Mouse (Mus musculus): ENCODE measurements around the gene Tcap. TPM values are rescaled to one million over a fixed set of nuclear protein-coding genes. Genes with fewer than 3 reads are reported as not detected.

Gene Tcap
- polyA plus RNA-seq, 1 experiment from 2014 or later = 7.5 TPM

DNA sequence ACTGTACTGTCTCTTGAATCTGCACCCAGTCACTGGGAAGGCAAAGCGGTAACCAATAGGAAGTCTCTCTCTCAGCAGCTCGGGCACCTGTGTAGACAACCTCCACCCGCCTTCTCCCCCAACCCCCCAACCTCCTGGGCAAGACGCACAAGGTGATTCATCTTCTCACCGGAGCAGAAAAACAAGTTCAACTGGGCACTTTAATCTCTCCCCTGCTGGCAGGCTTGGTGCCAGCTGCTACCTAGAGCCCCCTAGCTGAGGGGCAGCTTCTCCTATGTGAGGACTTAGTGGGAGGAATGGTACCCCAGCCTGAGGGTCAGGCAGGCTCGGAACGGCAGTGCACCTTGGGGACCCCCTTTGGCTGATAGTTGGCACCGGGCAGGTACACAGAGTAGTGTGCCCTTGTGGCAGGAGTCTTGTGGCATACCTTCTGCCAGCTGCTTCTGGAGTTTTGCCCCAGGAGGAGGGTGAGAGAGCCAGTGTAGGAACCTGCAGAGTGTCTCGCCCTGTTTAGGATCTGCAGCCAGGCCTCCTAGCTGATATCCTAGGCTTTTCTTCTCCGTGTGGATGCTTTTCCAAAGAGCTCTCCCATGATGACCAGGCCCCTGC lies 35.4 kb downstream of the Tcap start:
- ATAC-seq (ENCODE audit: borderline replicate concordance, extremely low read depth, low FRiP score, low TSS enrichment) = peak; percentile 30; the same call in 1 of the 2 replicates
- Histone ChIP-seq H3K27ac (no peak overlapping the region), H3K27me3 (no peaks in the 10 kb centered on the region), H3K4me1 (peaks cover 38% of the 10 kb centered on the region), H3K9ac (no peak overlapping the region), H3K4me2 (no peak overlapping the region), H3K9me3 (no peaks in the 10 kb centered on the region), H3K36me3 (peaks cover 36% of the 10 kb centered on the region), H3K4me3 (no peak overlapping the region)
- WGBS = 72% methylated on average over 10 of the region's 10 CpGs

DNA sequence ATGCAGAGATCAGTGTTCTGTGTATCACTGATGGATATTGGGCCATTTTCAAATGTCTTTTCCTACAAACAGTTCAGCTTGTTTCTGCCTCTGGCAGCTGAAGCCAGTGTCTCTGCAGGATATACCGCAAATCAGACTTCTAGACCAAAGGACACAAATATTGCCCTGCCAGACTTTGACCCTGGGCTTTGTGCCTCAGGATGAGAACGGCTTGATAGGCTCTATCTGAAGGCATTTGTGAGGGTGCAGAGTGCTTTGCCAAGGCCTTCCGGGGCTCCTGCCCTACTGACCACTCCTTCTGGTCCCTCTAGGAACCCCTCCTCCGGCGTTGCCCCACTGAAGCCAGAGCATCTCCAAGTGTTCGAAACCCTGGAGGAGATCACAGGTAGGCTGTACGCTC lies 43.0 kb downstream of the Tcap start:
- Histone ChIP-seq H3K4me3 (no peak overlapping the region), H3K36me3 (peaks cover 95% of the 10 kb centered on the region)

DNA sequence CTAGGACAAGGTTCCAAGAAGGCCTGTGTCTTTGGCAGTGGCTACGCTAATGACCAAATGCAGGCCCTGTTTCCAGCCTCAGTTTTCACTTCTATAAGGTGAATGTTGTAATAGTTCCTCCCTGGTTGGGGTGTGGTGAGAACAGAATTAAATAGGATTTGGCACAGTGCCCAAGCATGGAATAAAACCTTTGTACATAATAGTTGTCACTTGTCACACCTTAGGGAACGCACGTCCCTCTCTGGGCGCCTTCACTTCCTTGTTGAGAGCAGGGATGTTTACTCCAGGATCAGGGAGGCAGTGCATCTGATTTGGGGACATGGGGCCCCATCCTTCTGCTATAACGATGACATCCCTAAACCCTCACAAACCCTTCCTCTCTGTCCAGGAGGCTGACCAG lies 44.8 kb downstream of the Tcap start:
- ATAC-seq (ENCODE audit: borderline replicate concordance, extremely low read depth, low FRiP score, low TSS enrichment) = no peak
- H3K36me3 ChIP-seq = peaks cover 94% of the 10 kb centered on the region
- no peak overlapping the region for H3K27ac ChIP-seq
- 73% methylated on average over 5 of the region's 5 CpGs for WGBS
- H3K27me3 ChIP-seq = no peaks in the 10 kb centered on the region
- no peaks in the 10 kb centered on the region for H3K9me3 ChIP-seq
- H3K9ac ChIP-seq = no peak overlapping the region
- H3K4me3 ChIP-seq = no peak overlapping the region
- H3K4me2 ChIP-seq = no peak overlapping the region
- no peaks in the 10 kb centered on the region for H3K4me1 ChIP-seq

More for the DNA sequence above, 43.0 kb downstream of the Tcap start:
- Histone ChIP-seq H3K9me3 (no peaks in the 10 kb centered on the region), H3K27me3 (no peaks in the 10 kb centered on the region), H3K4me2 (no peak overlapping the region), H3K9ac (no peak overlapping the region), H3K4me1 (no peaks in the 10 kb centered on the region), H3K27ac (no peak overlapping the region)
- ATAC-seq (ENCODE audit: borderline replicate concordance, extremely low read depth, low FRiP score, low TSS enrichment) = no peak
- 94% methylated on average over 7 of the region's 7 CpGs for WGBS

DNA sequence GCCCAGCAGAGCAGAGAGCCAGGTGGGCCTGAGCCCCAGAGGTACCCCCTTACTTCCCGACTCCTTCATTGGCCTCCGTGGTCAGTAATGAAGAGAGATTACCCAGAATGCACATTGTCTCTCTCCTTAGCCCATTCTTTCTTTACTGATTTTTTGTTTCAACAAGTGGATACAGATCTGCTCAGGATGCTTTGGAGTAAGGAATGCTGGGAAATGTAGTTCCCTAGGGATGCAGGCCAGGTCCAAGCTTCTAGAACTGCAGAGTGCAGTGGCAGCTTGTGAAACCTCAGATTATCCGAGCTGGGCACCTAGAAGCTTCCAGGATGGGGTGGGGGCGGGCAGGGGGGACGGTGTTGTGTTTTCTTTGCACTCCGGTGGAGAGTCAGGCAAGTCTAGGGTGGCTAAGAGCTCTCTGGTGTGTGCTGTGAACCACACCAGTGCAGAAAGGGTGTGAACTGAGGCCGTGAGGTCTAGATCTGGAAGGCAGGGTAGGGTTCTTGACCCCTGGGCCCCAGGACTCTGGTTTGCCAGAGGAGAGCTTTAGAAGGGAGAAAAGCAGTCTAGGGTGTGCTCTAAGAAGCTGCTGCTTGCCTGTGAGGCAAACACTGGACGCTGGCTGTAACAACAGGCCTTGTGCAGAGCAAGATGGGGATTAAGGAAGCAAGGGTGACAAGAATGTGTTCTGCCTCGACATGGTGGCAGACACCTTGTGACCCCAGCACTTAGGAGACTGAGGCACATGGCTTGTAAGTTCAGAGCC lies 48.3 kb downstream of the Tcap start:
- Histone ChIP-seq H3K4me2 (no peak overlapping the region), H3K4me1 (no peaks in the 10 kb centered on the region), H3K4me3 (no peak overlapping the region), H3K36me3 (peaks cover 92% of the 10 kb centered on the region), H3K9ac (no peak overlapping the region), H3K9me3 (no peaks in the 10 kb centered on the region), H3K27me3 (no peaks in the 10 kb centered on the region), H3K27ac (no peak overlapping the region)
- ATAC-seq (ENCODE audit: borderline replicate concordance, extremely low read depth, low FRiP score, low TSS enrichment) = no peak
- 77% methylated on average over 9 of the region's 9 CpGs for WGBS

Other genes starting within 250 kb of the Tcap start
- 14.0 and 17.6 TPM in 2 replicates for gene Fbxl20, start 233.4 kb upstream of the Tcap start, polyA plus RNA-seq (2015; fragmentation: Nextera tagmentation; extraction: Ambion mirVana)
- gene Med1, start 190.5 kb upstream of the Tcap start, polyA plus RNA-seq (2015; fragmentation: Nextera tagmentation; extraction: Ambion mirVana) = 57.8 and 60.8 TPM in 2 replicates
- gene Cdk12, start 180.8 kb upstream of the Tcap start, polyA plus RNA-seq (2015; fragmentation: Nextera tagmentation; extraction: Ambion mirVana) = 8.8 and 10.0 TPM in 2 replicates
- 0.05 TPM in 1 of 2 replicates, not detected in the other for gene Neurod2, start 54.2 kb upstream of the Tcap start, polyA plus RNA-seq (2015; fragmentation: Nextera tagmentation; extraction: Ambion mirVana)
- 3.5 and 5.5 TPM in 2 replicates for gene Ppp1r1b, start 35.4 kb upstream of the Tcap start, polyA plus RNA-seq (2015; fragmentation: Nextera tagmentation; extraction: Ambion mirVana)
- gene Stard3, start 25.4 kb upstream of the Tcap start, polyA plus RNA-seq (2015; fragmentation: Nextera tagmentation; extraction: Ambion mirVana) = 45.2 and 52.5 TPM in 2 replicates
- gene Pnmt, start 2.6 kb downstream of the Tcap start, polyA plus RNA-seq (2015; fragmentation: Nextera tagmentation; extraction: Ambion mirVana) = 0.12 TPM in 1 of 2 replicates, not detected in the other
- 13.0 and 14.7 TPM in 2 replicates for gene Pgap3, start 16.7 kb downstream of the Tcap start, polyA plus RNA-seq (2015; fragmentation: Nextera tagmentation; extraction: Ambion mirVana)
- gene Erbb2, start 28.7 kb downstream of the Tcap start, polyA plus RNA-seq (2015; fragmentation: Nextera tagmentation; extraction: Ambion mirVana) = 37.2 and 39.4 TPM in 2 replicates
- gene Mien1, start 55.2 kb downstream of the Tcap start, polyA plus RNA-seq (2015; fragmentation: Nextera tagmentation; extraction: Ambion mirVana) = 76.8 and 78.0 TPM in 2 replicates
- gene Grb7, start 62.6 kb downstream of the Tcap start, polyA plus RNA-seq (2015; fragmentation: Nextera tagmentation; extraction: Ambion mirVana) = 45.3 and 49.6 TPM in 2 replicates
- gene Ikzf3, start 162.2 kb downstream of the Tcap start, polyA plus RNA-seq (2015; fragmentation: Nextera tagmentation; extraction: Ambion mirVana) = 0.49 and 1.2 TPM in 2 replicates
- 0.14 TPM in 1 of 2 replicates, not detected in the other for gene Zpbp2, start 167.3 kb downstream of the Tcap start, polyA plus RNA-seq (2015; fragmentation: Nextera tagmentation; extraction: Ambion mirVana)
- gene Ormdl3, start 203.6 kb downstream of the Tcap start, polyA plus RNA-seq (2015; fragmentation: Nextera tagmentation; extraction: Ambion mirVana) = 54.6 and 55.2 TPM in 2 replicates
- gene Lrrc3c, start 214.5 kb downstream of the Tcap start, polyA plus RNA-seq (2015; fragmentation: Nextera tagmentation; extraction: Ambion mirVana) = not detected in 2 replicates
- gene Gm12355, start 241.8 kb downstream of the Tcap start, polyA plus RNA-seq (2015; fragmentation: Nextera tagmentation; extraction: Ambion mirVana) = 1.0 and 1.4 TPM in 2 replicates
- not detected in 2 replicates for gene Gsdma3, start 242.5 kb downstream of the Tcap start, polyA plus RNA-seq (2015; fragmentation: Nextera tagmentation; extraction: Ambion mirVana)